Mouse (Mus musculus): ENCODE data around the gene Aif1.
A peak's percentile ranks its signal among the peaks of the same experiment; 100 is the strongest.

The Aif1 gene

DNA sequence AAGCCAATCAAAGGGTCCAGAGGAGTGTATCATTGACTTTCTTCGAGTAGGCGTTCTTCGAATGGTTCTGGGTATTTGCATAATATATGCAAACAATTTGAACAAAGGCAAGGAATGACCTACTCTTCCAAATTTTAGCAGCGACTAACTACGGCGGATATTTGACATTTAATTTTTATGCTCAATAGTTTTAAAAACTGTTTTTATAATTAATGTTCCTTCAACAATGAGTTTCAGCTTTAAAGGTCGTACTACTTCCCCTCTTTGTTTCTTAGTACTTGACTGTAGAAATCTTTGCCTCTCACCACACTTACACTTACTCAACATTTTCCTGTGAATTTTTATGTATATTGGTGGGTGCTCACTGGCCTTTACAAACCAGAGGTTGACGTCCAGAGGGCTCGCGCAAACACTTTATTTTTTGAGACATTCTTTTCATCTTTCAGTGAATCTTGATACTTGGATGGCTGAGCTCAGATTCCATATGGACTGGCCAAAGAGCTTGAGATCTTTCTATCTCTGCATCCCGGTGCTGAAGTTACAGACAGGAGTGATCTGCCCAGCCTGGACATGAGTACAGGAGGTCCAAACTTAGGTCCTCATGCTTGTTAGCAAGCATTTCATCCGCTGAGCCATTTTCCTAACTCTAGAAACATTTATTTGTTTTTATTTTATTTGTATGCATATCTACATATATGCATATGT lies 10.3 kb downstream of the Aif1 start:
- DNase-seq: peak; percentile 31

GRCm38 (mm10) chr17:35164568-35165450 lies 11.1 kb downstream of the Aif1 start, which contains the start of gene Prrc2a:
Prrc2a (minus strand) TSS chr17:35164897.
- peak; percentile 99 for DNase-seq

DNA sequence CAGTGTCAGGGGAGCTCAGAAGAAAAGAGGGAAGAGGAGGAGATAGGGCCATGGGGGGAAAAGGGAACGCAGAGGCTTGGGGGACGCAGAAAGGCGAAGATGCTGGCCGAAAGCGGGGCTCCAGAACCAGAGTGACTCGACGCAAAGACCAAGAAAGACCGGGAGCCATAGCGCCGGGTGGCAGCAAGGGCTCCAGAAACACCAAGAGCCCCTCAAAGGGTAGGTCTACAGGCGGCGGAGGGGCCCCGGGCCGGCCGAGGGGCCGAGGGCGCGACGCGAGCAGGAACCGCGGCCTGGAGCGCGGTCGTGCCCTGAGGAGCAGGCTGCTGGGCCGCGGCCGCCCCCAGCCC lies 11.7 kb downstream of the Aif1 start:
- DNase-seq: no peak

GRCm38 (mm10) chr17:35163326-35164081 lies 12.4 kb downstream of the Aif1 start:
- no peak for DNase-seq

GRCm38 (mm10) chr17:35162730-35163129 lies 13.1 kb downstream of the Aif1 start:
- no peak for DNase-seq

- no peak for DNase-seq
These were observed 13.7 kb downstream of the Aif1 start for GRCm38 (mm10) chr17:35162121-35162520.

- DNase-seq: no peak
These were observed 14.4 kb downstream of the Aif1 start for GRCm38 (mm10) chr17:35161421-35161820.

DNA sequence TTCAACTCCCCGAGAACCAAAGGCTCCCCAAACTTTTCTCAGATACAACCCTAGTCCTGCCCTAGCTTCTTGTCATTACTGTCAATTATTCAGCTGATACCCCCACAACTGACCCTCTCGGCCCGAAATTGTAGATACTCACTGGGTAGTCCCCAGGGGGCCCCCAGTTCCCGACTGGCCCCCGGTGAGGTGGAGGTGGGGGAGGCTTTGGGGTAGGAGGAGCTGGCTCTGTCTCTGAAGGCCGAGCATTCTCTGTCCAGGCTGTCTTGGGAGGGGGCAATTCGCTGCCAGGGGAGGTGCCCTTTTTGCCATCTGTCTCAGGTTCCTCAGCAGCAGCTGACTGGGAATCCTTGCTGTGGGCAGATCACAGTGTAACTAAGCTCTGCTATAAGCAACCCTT lies 16.2 kb downstream of the Aif1 start:
- DNase-seq: no peak

- DNase-seq: no peak
These were observed 16.8 kb downstream of the Aif1 start for GRCm38 (mm10) chr17:35158850-35159593.

GRCm38 (mm10) chr17:35157661-35158175 lies 18.1 kb downstream of the Aif1 start:
- no peak for DNase-seq

DNA sequence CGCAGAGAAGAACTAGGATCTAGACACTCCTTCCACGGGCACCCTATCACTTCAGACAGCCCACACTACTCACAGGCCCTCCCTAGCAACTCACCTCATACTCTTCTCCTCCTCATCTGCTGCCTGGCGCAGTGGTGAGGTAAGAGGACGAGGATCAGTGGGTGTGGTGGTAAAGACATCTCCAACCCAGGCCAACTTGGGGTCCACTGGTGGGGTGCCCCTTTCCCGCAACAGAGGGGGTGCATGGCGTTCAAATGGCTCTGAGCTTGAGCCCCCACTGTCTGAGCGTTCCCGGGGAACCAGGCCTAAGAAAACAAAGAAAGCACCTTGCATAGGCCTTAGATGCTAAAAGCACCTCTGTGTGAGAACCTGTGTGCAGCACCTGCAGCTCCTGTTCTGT lies 18.6 kb downstream of the Aif1 start:
- no peak for DNase-seq

DNA sequence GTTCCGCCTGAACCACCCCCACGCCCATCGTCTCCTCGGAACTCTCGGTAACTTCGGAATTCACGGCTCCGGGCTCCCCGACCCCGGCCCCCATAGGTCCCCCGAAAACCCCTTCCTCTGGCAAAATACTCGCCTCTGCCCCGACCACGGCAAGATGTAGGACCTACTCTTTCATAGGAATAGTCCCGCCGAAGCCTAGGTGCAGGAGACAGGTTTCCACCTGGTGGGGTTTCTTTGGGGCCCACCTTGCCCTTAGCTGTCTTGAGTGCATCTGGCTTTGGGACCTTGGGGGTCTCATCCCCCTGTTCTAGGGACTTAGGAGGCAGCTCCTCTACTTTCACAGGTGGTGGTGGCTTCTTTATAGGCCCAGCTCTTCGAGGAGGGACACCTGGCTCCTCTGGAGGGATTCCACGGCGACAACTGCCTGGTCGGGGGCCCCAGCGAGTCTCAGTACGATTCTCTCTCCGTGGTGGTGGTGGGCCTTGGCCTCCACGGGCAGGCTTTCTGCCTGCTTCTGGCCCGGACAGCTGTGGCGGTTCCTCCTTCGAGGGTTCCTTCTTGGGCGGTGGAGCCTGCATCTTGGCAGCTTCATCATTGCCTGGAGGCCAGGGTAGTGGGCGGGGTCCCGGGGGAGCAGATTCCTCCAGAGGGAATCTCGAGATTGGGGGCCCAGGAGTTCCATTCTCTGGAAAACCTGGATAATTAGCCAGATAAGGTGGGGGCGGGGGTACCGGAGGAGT lies 19.2 kb downstream of the Aif1 start:
- DNase-seq: no peak

DNA sequence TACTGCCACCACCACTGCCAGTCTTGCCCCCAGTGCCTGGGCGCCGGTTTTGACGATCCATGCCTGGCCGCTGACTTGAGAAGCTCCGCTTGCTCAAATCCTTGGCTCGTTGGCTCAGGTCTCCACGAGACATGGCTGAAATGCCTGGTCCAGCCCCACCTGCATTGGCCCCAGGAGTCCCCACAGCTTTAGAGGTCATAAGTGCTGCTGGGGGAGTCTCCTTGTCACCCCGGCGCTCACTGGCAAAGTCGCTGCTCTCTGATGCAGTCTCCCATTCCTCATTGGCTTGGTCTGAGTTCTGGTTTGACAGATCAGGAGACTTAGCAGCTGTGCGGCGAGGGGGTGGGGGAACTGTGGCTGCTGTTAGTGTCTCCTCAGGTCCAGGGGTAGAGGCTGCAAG lies 20.4 kb downstream of the Aif1 start:
- DNase-seq: no peak

- no peak for DNase-seq
These were observed 21.3 kb downstream of the Aif1 start for GRCm38 (mm10) chr17:35154616-35155015.

DNA sequence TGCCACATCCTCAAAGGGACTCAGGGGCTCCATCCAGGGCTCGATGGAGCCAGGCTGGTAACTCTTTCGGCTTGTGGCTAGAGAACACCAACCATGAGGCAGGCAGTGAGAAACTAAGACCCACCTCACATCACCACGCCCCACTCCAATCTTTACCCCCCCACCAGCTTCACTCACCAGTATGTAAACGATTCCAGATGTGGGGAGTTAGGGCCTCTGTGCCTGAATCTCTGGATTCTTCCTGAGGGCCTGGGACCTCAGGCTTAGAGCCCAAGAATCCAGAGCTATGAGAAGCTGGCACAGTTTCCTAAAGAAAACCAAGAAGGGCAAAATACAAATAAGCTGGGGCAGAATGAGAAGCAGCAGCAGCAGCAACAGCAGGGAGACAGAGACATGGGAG lies 21.9 kb downstream of the Aif1 start:
- DNase-seq: no peak

GRCm38 (mm10) chr17:35153077-35153476 lies 22.8 kb downstream of the Aif1 start:
- no peak for DNase-seq

GRCm38 (mm10) chr17:35152121-35152520 lies 23.7 kb downstream of the Aif1 start:
- no peak for DNase-seq

DNA sequence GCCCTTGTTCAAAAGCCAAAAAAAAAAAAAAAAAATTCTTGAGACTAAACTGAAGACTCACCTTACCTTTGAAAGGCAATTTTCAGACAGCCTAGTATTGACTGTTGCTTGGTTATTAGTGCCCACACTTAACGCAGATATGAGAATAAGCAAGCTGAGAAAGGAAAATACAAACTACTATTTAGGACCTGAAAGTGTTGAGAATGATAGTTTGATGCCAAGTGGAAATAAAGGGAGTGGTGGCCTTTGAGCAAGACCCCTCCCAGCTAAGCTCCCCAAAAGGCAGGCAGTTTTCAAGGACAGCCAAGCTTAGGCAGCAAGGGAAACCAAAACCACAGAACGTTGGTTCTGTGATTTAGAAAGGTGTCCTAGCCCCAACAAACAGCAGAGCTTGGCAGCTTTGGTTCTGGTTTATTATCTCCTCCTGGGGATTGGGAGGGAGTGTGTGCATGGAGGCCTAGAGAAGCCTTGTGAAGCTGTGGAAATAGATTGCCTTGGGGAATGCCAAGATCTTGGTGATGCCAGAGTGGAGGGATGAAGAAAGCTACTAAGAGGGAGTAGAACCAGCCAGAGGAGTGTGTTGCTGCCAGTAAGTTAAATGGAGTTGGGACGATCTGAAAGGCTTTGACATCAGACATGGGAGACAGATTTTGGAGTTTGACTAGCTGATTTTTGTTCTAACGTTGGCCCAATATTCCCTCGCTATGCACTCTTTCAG lies 27.8 kb downstream of the Aif1 start:
- no peak for DNase-seq

GRCm38 (mm10) chr17:35147348-35147747 lies 28.5 kb downstream of the Aif1 start:
- no peak for DNase-seq

DNA sequence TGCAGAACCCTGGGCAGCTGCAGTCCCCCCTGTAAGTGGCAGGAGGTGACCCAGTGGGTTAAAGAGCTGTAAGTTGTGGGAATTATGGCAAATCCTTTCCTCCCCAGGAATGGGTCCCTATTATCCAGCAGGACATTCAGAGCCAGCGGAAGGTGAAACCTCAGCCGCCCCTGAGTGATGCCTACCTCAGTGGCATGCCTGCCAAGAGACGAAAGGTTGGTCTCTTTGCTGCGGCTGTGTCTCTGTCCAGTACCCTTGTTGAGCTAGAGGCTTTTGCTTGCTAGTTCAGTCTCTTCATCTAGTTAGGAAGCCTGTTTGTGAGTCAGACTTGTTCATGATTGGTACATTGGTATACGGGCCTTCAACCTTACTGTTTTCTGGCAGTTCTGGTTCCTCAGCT lies 29.7 kb downstream of the Aif1 start:
- DNase-seq: no peak

DNA sequence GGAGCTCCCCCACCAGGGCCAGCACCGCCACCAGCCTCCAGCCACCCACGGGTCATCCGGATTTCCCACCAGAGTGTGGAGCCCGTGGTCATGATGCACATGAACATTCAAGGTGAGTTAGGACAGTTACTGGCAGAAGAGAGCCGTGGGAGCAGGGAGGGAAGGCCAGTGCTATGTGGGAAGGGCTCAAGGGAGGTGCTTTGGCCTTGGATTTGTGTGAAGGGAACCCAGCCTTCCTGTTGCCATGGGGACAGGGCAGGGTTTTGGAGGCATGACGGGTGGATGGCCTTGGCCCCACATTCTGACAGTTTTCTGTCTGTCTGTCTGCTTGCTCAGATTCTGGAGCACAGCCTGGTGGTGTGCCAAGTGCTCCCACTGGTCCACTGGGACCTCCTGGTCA lies 33.9 kb downstream of the Aif1 start:
- no peak for DNase-seq
